Mouse (Mus musculus): ENCODE data around the gene Krt23.

- TF ChIP-seq CTCF (IDR thresholded peaks at IDR 0.05; ENCODE audit: borderline replicate concordance, insufficient read depth, low read length) (no peak), POLR2A (IDR thresholded peaks at IDR 0.05; ENCODE audit: low read depth, low read length) (no peak)
These were observed 38.2 kb downstream of the Krt23 start for GRCm38 (mm10) chr11:99454759-99455158.

Data from embryonic fibroblast, embryonic 13.5 days (primary cell).